ENCODE assay signal across 10 mouse cellular contexts in genomic region chr2:117228601-117229125, GRCm38 (mm10). TPM values are rescaled to one million over a fixed set of nuclear protein-coding genes. Genes with fewer than 3 reads are reported as not detected.
A peak's percentile ranks its signal among the peaks of the same experiment; 100 is the strongest.
DNase-seq lines count a peak whose midpoint lies in the region; ATAC-seq and TF ChIP-seq lines count a peak whose summit lies in the region.
"Had no signal": no experiment of that assay in that cellular context is flagged by ENCODE, and none has a peak within 500 bp of the region (broad histone marks: within the 10 kb centered on the region; RNA-seq: fewer than 3 reads in every experiment).

No protein-coding gene starts in this region.

- no peaks in the 10 kb centered on the region for H3K27me3 ChIP-seq in limb, embryonic 14.5 days (ENCODE audit: control insufficient read depth, insufficient read depth, low read length)
- no peaks in the 10 kb centered on the region for H3K27me3 ChIP-seq in limb, embryonic 10.5 days (ENCODE audit: low read depth, poor library complexity, severe bottlenecking)
- no peaks in the 10 kb centered on the region for H3K27me3 ChIP-seq in forebrain, postnatal 0 days (ENCODE audit: insufficient read depth, low read length)
- H3K27me3 ChIP-seq: liver, embryonic 13.5 days had no signal

- H3K27ac ChIP-seq in limb, embryonic 14.5 days (replicated peaks; ENCODE audit: low read depth, low read length): 0 out of 2 replicates have a peak overlapping the region, but pooled peaks have one; percentile 26
- H3K27ac ChIP-seq in limb, embryonic 10.5 days: no peak overlapping the region
- H3K27ac ChIP-seq in forebrain, postnatal 0 days (ENCODE audit: low read depth, low read length): peak overlapping the region; percentile 81
- H3K27ac ChIP-seq: liver, embryonic 13.5 days had no signal

- H3K4me3 ChIP-seq in limb, embryonic 14.5 days (replicated peaks; ENCODE audit: low read length): no peak overlapping the region
- H3K4me3 ChIP-seq in limb, embryonic 10.5 days: no peak overlapping the region
- no peak overlapping the region for H3K4me3 ChIP-seq in forebrain, postnatal 0 days (ENCODE audit: low read depth, low read length)
- H3K4me3 ChIP-seq: liver, embryonic 13.5 days had no signal

- ATAC-seq in limb, embryonic 14.5 days (ENCODE audit: low FRiP score, low read depth): no peak; the same call in 1 of the 2 replicates
- peak; percentile 87 for ATAC-seq in forebrain, postnatal 0 days

- no peak for TF ChIP-seq POLR2A in limb, embryonic 14.5 days (IDR thresholded peaks at IDR 0.05; ENCODE audit: borderline replicate concordance, extremely low read depth, insufficient read depth, insufficient read length)

- intact Hi-C loops in left cerebral cortex, postnatal 25 days (cut with DNase I): no loop called here
- intact Hi-C loops in gastrocnemius, postnatal 14 days (cut with DNase I; ENCODE audit: low total_unique reads): no loop called here
- intact Hi-C loops in heart, postnatal 36 days (cut with DNase I): no loop called here

- no peak for TF ChIP-seq CTCF in forebrain, postnatal 0 days (IDR thresholded peaks at IDR 0.05; ENCODE audit: low read depth)

- no peaks in the 10 kb centered on the region; the same call in 1 of the 2 replicates for H3K4me1 ChIP-seq in limb, embryonic 14.5 days (ENCODE audit: control insufficient read depth, insufficient read depth, low read length)
- H3K4me1 ChIP-seq in limb, embryonic 10.5 days: no peaks in the 10 kb centered on the region; the same call in 1 of the 2 replicates
- 0 out of 2 replicates have a peak, but pooled peaks cover 5% of the 10 kb centered on the region for H3K4me1 ChIP-seq in forebrain, postnatal 0 days (ENCODE audit: insufficient read depth)
- H3K4me1 ChIP-seq: liver, embryonic 13.5 days had no signal

- H3K9ac ChIP-seq in limb, embryonic 14.5 days (ENCODE audit: low read depth, low read length, severe bottlenecking): no peak overlapping the region; the same call in 1 of the 2 replicates
- H3K9ac ChIP-seq in forebrain, postnatal 0 days: no peak overlapping the region
- H3K9ac ChIP-seq: liver, embryonic 13.5 days had no signal

- no peaks in the 10 kb centered on the region for H3K36me3 ChIP-seq in limb, embryonic 14.5 days (ENCODE audit: control insufficient read depth, insufficient read depth, low read length)
- no peaks in the 10 kb centered on the region for H3K36me3 ChIP-seq in limb, embryonic 10.5 days
- no peaks in the 10 kb centered on the region for H3K36me3 ChIP-seq in forebrain, postnatal 0 days (ENCODE audit: insufficient read depth)
- H3K36me3 ChIP-seq: liver, embryonic 13.5 days had no signal

- WGBS in limb, embryonic 14.5 days: 49% methylated on average over 11 of the region's 11 CpGs
- WGBS in limb, embryonic 10.5 days: 76% methylated on average over 11 of the region's 11 CpGs
- 34% methylated on average over 11 of the region's 11 CpGs for WGBS in forebrain, postnatal 0 days

- H3K9me3 ChIP-seq in limb, embryonic 14.5 days (ENCODE audit: control insufficient read depth, low read length): no peaks in the 10 kb centered on the region
- H3K9me3 ChIP-seq in limb, embryonic 10.5 days (replicated peaks): no peaks in the 10 kb centered on the region
- H3K9me3 ChIP-seq in forebrain, postnatal 0 days (ENCODE audit: low read length): no peaks in the 10 kb centered on the region
- H3K9me3 ChIP-seq: liver, embryonic 13.5 days had no signal

- no peak for DNase-seq in limb, embryonic 14.5 days (ENCODE audit: low spot score)
- DNase-seq in limb, embryonic 10.5 days (ENCODE audit: low spot score): no peak
- DNase-seq in forebrain, postnatal 0 days: peak; percentile 73
- peak; percentile 50 to 69 for DNase-seq in left cerebral cortex, postnatal 25 days (ENCODE audit: low spot score in 2 of 2)
- DNase-seq in right cerebral cortex, postnatal 25 days: peak; percentile 26
- DNase-seq in gastrocnemius, postnatal 14 days: no peak
- no peak for DNase-seq in kidney, adult 18-20 months
- DNase-seq in heart, postnatal 36 days: no peak
- DNase-seq: kidney, postnatal 25 days; liver, embryonic 13.5 days had no signal

- no peak overlapping the region for H3K4me2 ChIP-seq in limb, embryonic 14.5 days (replicated peaks; ENCODE audit: low read depth, low read length, severe bottlenecking)
- H3K4me2 ChIP-seq in forebrain, postnatal 0 days (ENCODE audit: low read depth): peak overlapping the region; percentile 27
- H3K4me2 ChIP-seq: liver, embryonic 13.5 days had no signal

RNA-seq across cellular contexts. Expression of gene Fam98b, which starts 20.9 kb away (rescaled TPM):
- polyA plus RNA-seq in limb, embryonic 14.5 days (2012; rRNA removed): 20.9 and 36.5 TPM in 2 replicates
- polyA plus RNA-seq in limb, embryonic 14.5 days (2014; fragmentation: Nextera tagmentation; extraction: Ambion mirVana): 10.0 and 10.4 TPM in 2 replicates
- polyA plus RNA-seq in limb, embryonic 10.5 days (2016; fragmentation: Nextera tagmentation; extraction: Ambion mirVana): 18.7 and 19.2 TPM in 2 replicates
- 10.3 and 13.4 TPM in 2 replicates for total RNA-seq in forebrain, postnatal 0 days (2014; rRNA removed)
- 12.4 and 13.8 TPM in 2 replicates for polyA plus RNA-seq in forebrain, postnatal 0 days (2015; fragmentation: Nextera tagmentation; extraction: Ambion mirVana)
- 10 to 100 TPM; 50.9 to 53.9 TPM for total RNA-seq in left cerebral cortex, postnatal 25 days (2021)
- 10 to 100 TPM; 16.0 to 19.5 TPM for total RNA-seq in gastrocnemius, postnatal 14 days (2021)
- total RNA-seq in heart, postnatal 36 days (2021): 10 to 100 TPM; 19.8 to 22.4 TPM

Comparison
In these comparisons a context has a peak if more than half of its experiments do, and no peak if none do; other contexts are left out.
1. DNase-seq: peak in forebrain, postnatal 0 days (single experiment), left cerebral cortex, postnatal 25 days (2 of 2) and right cerebral cortex, postnatal 25 days (single experiment); none in limb, embryonic 14.5 days (single experiment), limb, embryonic 10.5 days (single experiment), gastrocnemius, postnatal 14 days (single experiment), kidney, adult 18-20 months (single experiment) and heart, postnatal 36 days (0 of 2).